Mouse (Mus musculus) retina, embryonic 14.5 days (tissue): Measurements from ENCODE around the gene Samt2.
"Not testable (repeated sequence)": the region's sequence is repeated elsewhere in the genome, so short reads cannot be mapped to it uniquely, and the experiment has no call there.

Experiments used
- DNase-seq: peaks from one replicate; pipeline ENCODE4 v3.0.0-alpha.2; 2015; ENCODE audit warnings: low spot score

Samt2 gene

DNA sequence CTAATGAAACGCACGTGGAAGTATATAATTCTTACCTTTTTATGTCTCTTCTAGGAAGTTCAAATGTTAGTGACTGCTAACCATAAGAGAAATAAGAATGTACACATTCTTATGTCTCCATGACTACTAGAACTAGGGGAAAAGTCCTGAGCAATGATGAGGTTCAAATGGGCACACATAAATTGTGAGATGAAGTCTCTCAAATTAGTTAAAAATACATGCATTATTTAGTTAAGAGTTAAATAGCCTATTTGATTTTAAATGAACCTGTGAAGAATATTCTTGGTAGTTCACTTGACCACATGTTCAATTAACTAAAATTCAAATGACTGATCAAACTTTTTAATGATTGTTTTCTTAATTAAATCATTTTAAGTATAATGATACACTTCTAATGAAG, at the start of gene Samt2:
Samt2 (minus strand) TSS at position 101 of the 400 bp plus-strand sequence.
- DNase-seq = not testable (repeated sequence)
